Mouse (Mus musculus): ENCODE results near the gene Myb.

GRCm38 (mm10) chr10:21099515-21099914 lies 61.3 kb downstream of the Myb start:
- TF ChIP-seq CTCF (IDR thresholded peaks at IDR 0.05; ENCODE audit: low read depth, low read length) (no peak), POLR2A (IDR thresholded peaks at IDR 0.05; ENCODE audit: extremely low read depth, insufficient read depth, low read length) (no peak)

Data from liver, adult 2 months (tissue).